Mouse (Mus musculus) hindbrain, postnatal 0 days (tissue): ENCODE measurements around the gene Plcb4. TPM values are rescaled to one million over a fixed set of nuclear protein-coding genes. Genes with fewer than 3 reads are reported as not detected.

Experiments used
- ATAC-seq: fragments of 200-750 bp; cut with Nextera tagmentation; 2 replicates; pipeline ENCODE4 v1.8.0; 2017; ENCODE audit warnings: mild to moderate bottlenecking, moderate TSS enrichment, moderate library complexity
- DNase-seq: peaks from one replicate; pipeline ENCODE4 v3.0.0-alpha.2; 2015; ENCODE audit warnings: low spot score
- H3K27ac ChIP-seq: fragments of 300-500 bp; sonication (generic); 2 replicates; pipeline ENCODE4 v1.5.1; 2014; ENCODE audit warnings: mild to moderate bottlenecking
- H3K27me3 ChIP-seq: fragments of 300-500 bp; sonication (generic); 2 replicates; pipeline ENCODE4 v1.6.1; 2014; ENCODE audit warnings: low read length, mixed read lengths; ENCODE audit not compliant: insufficient read depth
- H3K36me3 ChIP-seq: fragments of 300-500 bp; sonication (generic); 2 replicates; pipeline ENCODE4 v1.6.1; 2014; ENCODE audit warnings: low read length, mixed read lengths; ENCODE audit not compliant: insufficient read depth
- H3K4me1 ChIP-seq: fragments of 300-500 bp; sonication (generic); 2 replicates; pipeline ENCODE4 v1.6.1; 2014; ENCODE audit warnings: antibody characterized with exemption, low read length, mixed read lengths; ENCODE audit not compliant: insufficient read depth
- H3K4me2 ChIP-seq: fragments of 300-500 bp; sonication (generic); 2 replicates; pipeline ENCODE4 v1.6.1; 2014; ENCODE audit warnings: low read depth, mild to moderate bottlenecking, low read length, moderate library complexity, mixed read lengths
- H3K4me3 ChIP-seq: fragments of 300-500 bp; sonication (generic); 2 replicates; pipeline ENCODE4 v1.5.1; 2014; ENCODE audit warnings: low read length
- H3K9ac ChIP-seq: fragments of 300-500 bp; sonication (generic); replicated peaks from 2 replicates; pipeline ENCODE4 v1.6.1; 2014; ENCODE audit warnings: mild to moderate bottlenecking, low read length, moderate library complexity, mixed read lengths
- H3K9me3 ChIP-seq: fragments of 300-500 bp; sonication (generic); 2 replicates; pipeline ENCODE4 v1.6.1; 2016; ENCODE audit warnings: low read length, mixed read lengths
- CTCF ChIP-seq: IDR thresholded peaks from 2 replicates; pipeline ENCODE4 v1.5.1; 2016; ENCODE audit warnings: antibody characterized with exemption, control low read depth, low read depth
- WGBS: fragments of 180-500 bp; shearing (Covaris S2); extraction: QIAGEN DNeasy Blood & Tissue Kit; methylation state at CpG from one replicate; pipeline ENCODE4 v1.1.7; 2014; 5-methylcytosine and 5-hydroxymethylcytosine counted together
- polyA plus RNA-seq: library from polyadenylated mRNA; unstranded; fragments of >200 nt; fragmentation: Nextera tagmentation; extraction: Ambion mirVana; gene quantifications from 2 replicates; pipeline ENCODE4 v1.2.1, GENCODE M21; 2015
- total RNA-seq: library from RNA; depleted of rRNA; stranded (reverse); fragments of >200 nt; gene quantifications from 2 replicates; pipeline ENCODE4 v1.2.3, GENCODE M21; 2014

Gene Plcb4
- total and polyA plus RNA-seq, 2 experiments from 2014 or later, result 43.0 to 46.9 TPM

DNA sequence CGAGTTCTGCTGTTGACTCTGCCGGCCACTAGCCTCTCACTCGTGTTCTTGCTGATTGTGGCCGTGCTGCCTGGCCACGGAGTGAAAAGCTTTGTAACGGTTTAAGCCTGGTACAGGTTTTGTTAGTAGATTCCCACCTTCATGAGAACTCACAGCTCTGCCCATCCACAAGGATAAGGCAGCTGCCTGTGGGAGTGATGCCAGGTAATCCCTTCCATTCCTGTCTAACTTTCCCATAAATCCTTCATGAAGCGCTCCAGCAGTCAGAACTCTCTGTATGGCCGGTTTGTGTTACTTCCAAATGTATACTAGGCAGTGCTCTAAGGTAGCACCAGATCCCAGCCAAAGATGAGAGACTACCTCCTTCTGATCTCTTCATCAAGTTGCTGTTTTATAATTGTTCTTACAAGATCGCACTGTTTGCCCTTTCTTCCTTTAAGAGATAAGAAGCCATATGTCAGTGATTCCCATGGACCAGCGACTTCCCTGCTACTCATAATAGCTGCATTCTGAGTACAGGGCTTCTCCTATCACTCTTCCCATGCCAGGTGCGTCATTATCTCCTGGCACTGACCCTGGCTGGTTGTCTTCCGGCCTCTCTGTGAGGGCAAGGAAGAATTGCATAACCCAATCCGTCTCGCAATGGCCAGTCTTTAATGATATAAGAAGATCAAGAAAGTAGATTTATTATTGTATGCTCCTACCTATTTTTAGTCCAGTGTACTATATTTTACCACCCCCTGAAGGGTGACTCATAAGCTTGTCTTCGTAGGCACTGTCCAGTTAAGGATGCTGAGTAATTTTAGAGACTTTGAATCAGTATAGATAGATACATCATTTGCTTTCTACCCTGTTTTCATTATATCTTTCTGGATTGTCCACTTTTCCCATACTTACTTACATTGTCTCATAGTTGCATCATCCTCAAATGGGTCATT lies 147.2 kb downstream of the Plcb4 start:
- 88% methylated on average over 15 of the region's 15 CpGs for WGBS

DNA sequence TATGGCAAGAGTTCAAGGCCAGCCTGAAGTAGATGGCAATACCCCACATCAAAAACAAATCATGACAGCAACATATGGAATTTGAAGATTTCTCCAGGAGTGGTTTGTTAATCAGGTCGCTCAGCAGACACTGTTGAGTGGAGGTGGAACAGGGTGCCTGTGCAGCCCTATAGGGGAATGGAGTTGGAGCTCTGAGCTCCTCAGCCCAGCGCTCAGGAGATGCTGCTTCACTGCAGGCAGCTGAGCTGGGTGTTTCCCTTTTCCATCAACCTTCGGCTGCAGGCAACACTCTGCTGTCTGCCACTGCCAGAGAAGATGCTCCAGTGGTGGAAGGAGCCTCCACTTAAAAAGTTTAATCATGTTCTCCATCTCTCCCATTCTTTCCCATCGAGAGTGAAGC lies 149.5 kb downstream of the Plcb4 start:
- H3K36me3 ChIP-seq, result no peaks in the 10 kb centered on the region
- H3K4me3 ChIP-seq, result no peak overlapping the region
- no peak overlapping the region for H3K4me2 ChIP-seq
- TF ChIP-seq CTCF, result no peak
- ATAC-seq, result no peak
- H3K27me3 ChIP-seq, result no peaks in the 10 kb centered on the region
- no peaks in the 10 kb centered on the region for H3K9me3 ChIP-seq
- H3K4me1 ChIP-seq, result no peaks in the 10 kb centered on the region
- no peak overlapping the region for H3K27ac ChIP-seq
- no peak for DNase-seq
- WGBS, result 81% methylated on average over 4 of the region's 4 CpGs
- H3K9ac ChIP-seq, result no peak overlapping the region

More for the DNA sequence above, 147.2 kb downstream of the Plcb4 start:
- H3K4me1 ChIP-seq, result no peaks in the 10 kb centered on the region
- no peak for TF ChIP-seq CTCF
- ATAC-seq (no peak), DNase-seq (no peak)
- no peak overlapping the region for H3K4me2 ChIP-seq
- no peak overlapping the region for H3K27ac ChIP-seq
- H3K4me3 ChIP-seq, result no peak overlapping the region
- no peaks in the 10 kb centered on the region for H3K36me3 ChIP-seq
- no peaks in the 10 kb centered on the region for H3K27me3 ChIP-seq
- H3K9ac ChIP-seq, result no peak overlapping the region
- no peaks in the 10 kb centered on the region for H3K9me3 ChIP-seq

DNA sequence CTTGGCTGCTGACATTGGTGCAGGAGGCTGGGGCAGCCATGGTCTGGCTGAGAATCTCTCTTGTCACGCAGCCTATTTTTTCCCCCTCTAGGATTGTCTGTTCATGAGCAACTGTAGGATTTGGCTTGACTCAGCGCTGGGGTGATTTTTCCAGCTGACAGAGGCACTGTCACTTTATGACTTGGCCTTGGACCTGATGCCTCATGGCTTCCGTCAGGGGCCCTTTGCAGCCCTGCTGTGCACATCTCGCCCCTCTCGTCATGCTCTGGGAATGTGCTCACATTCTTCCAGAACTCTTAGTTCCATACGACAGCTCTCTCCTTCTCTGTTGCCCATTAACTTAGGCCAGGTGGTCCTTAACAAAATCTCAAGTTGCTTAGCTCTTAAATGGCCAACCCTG lies 152.0 kb downstream of the Plcb4 start:
- no peak for ATAC-seq
- no peak for DNase-seq
- Histone ChIP-seq H3K27me3 (no peaks in the 10 kb centered on the region), H3K36me3 (no peaks in the 10 kb centered on the region), H3K9ac (no peak overlapping the region), H3K27ac (no peak overlapping the region), H3K4me1 (no peaks in the 10 kb centered on the region), H3K4me2 (no peak overlapping the region), H3K4me3 (no peak overlapping the region), H3K9me3 (no peaks in the 10 kb centered on the region)
- no peak for TF ChIP-seq CTCF
- 56% methylated on average over 6 of the region's 6 CpGs for WGBS

DNA sequence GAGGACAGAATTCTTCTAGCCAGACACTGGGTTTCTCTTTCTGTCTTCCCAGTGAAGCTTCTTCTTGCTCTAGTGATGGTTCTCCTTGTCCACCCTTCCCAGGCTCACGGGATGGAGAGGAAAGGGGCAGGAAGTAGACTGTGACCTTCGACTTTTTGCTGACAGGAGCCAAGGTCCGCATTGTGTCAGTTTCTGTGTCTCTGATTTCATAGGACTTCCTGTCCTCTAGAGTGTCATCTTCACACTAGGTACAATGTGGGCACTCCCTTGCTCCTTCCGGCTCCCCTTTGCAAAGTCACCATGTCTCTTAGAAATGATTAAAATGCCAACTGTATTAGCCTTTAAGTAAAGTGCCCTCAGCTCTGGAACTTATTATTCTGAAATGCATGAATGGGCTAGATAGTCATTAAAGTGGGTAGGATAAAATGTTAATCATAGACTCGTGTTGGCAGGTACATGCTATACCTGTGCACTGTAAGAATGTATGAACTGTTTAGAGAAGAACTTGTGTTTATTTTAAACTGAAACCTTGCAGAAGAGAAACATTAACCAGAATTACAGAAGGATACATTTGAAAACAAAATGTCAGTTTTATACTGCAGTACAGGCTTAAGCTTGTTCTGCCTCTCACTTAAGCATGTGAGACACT lies 152.8 kb downstream of the Plcb4 start:
- Histone ChIP-seq H3K4me3 (no peak overlapping the region), H3K9me3 (no peaks in the 10 kb centered on the region), H3K36me3 (no peaks in the 10 kb centered on the region), H3K27me3 (no peaks in the 10 kb centered on the region), H3K27ac (no peak overlapping the region), H3K9ac (no peak overlapping the region), H3K4me1 (no peaks in the 10 kb centered on the region), H3K4me2 (no peak overlapping the region)
- WGBS, result 79% methylated on average over 5 of the region's 5 CpGs
- DNase-seq (no peak), ATAC-seq (no peak)
- TF ChIP-seq CTCF, result no peak

DNA sequence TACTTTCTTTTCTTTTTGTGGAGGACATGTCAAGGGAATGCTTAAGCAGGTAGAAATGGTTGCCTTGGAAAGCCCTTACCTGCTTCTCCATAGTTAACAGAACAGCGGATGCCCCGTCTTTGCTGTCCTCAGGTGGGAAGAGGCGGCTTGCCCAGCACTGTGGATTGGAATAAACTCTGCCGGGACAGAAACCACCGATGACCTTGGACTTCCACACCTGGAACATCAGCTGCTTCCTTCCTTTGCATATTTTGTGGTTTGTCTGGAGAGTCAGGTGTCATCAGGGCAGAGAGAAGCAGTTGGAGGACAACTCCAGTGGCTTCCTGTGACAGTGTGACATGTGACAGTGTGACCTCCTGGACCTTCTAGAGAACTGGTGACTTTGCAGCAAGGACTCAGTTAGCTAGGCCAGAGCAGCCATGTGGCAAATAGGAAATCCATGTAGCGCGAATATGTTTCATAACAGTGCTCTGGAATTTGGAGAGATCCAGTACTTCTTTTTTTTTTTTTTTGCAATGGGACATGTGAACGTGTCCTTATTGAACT lies 154.0 kb downstream of the Plcb4 start:
- WGBS, result 91% methylated on average over 8 of the region's 8 CpGs
- no peak overlapping the region for H3K4me3 ChIP-seq

DNA sequence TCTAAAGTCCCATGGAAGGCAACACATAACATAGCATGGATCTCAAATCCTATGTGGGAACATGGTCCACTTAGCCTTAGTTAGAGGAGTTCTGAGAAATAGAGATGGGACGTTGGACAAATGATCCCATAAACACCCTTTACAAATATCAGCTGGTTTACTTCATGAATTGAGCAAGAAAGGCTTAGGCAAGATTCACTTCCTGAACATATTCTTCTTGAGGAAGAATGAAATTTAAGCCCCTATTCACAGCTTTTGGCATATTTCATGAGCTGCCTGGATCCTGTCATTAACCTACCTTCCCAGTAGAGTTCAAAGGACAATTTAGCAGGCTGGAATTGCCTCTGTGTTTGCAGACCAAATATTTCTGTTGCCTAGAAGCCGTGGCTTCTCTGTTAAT lies 161.9 kb downstream of the Plcb4 start:
- WGBS, result 87% methylated on average over 2 of the region's 2 CpGs
- TF ChIP-seq CTCF, result no peak
- ATAC-seq (no peak), DNase-seq (no peak)
- H3K27me3 ChIP-seq, result no peaks in the 10 kb centered on the region
- no peak overlapping the region for H3K9ac ChIP-seq
- no peaks in the 10 kb centered on the region for H3K36me3 ChIP-seq
- no peak overlapping the region for H3K4me3 ChIP-seq
- H3K27ac ChIP-seq, result no peak overlapping the region
- no peaks in the 10 kb centered on the region for H3K9me3 ChIP-seq
- H3K4me2 ChIP-seq, result no peak overlapping the region
- 0 out of 2 replicates have a peak, but pooled peaks cover 9% of the 10 kb centered on the region for H3K4me1 ChIP-seq

More for the DNA sequence above, 154.0 kb downstream of the Plcb4 start:
- H3K27me3 ChIP-seq, result no peaks in the 10 kb centered on the region
- no peaks in the 10 kb centered on the region for H3K4me1 ChIP-seq
- ATAC-seq (no peak), DNase-seq (no peak)
- no peak overlapping the region for H3K9ac ChIP-seq
- H3K4me2 ChIP-seq, result no peak overlapping the region
- no peaks in the 10 kb centered on the region for H3K36me3 ChIP-seq
- TF ChIP-seq CTCF, result no peak
- no peaks in the 10 kb centered on the region for H3K9me3 ChIP-seq
- no peak overlapping the region for H3K27ac ChIP-seq
